Mouse (Mus musculus) spleen, embryonic (tissue): Measurements from ENCODE around the gene Mapk14.
"Not testable (repeated sequence)": the region's sequence is repeated elsewhere in the genome, so short reads cannot be mapped to it uniquely, and the experiment has no call there.

Experiments
- CTCF ChIA-PET: fragments of 350-600 bp; sonication (Branson Sonifier 250); formaldehyde crosslinking; loops from one replicate; lab custom pipeline; 2022; lab: Charles Lee

Gene Mapk14

GRCm38 (mm10) chr17:28697290-28698195 lies 6.4 kb downstream of the Mapk14 start:
- CTCF ChIA-PET, result no interaction called here

GRCm38 (mm10) chr17:28698245-28698644 lies 7.1 kb downstream of the Mapk14 start:
- CTCF ChIA-PET, result no interaction called here

- CTCF ChIA-PET, result no interaction called here
Observed at GRCm38 (mm10) chr17:28698672-28699071, 7.5 kb downstream of the Mapk14 start.

- CTCF ChIA-PET, result interaction anchor here (0.7 kb wide), 1 partner anchor 22 kb away, joined by 8 read pairs; no protein-coding TSS in a partner anchor
Observed at GRCm38 (mm10) chr17:28699789-28700188, 8.7 kb downstream of the Mapk14 start.

- CTCF ChIA-PET, result no interaction called here
Observed at GRCm38 (mm10) chr17:28701171-28701570, 10.0 kb downstream of the Mapk14 start.

GRCm38 (mm10) chr17:28701737-28702136 lies 10.6 kb downstream of the Mapk14 start:
- CTCF ChIA-PET, result no interaction called here

- CTCF ChIA-PET, result interaction anchor here (0.6 to 1.1 kb wide), 2 partner anchors 10 to 619 kb away, joined by 3 to 5 read pairs; no protein-coding TSS in a partner anchor
Observed at GRCm38 (mm10) chr17:28702646-28703045, 11.5 kb downstream of the Mapk14 start.

DNA sequence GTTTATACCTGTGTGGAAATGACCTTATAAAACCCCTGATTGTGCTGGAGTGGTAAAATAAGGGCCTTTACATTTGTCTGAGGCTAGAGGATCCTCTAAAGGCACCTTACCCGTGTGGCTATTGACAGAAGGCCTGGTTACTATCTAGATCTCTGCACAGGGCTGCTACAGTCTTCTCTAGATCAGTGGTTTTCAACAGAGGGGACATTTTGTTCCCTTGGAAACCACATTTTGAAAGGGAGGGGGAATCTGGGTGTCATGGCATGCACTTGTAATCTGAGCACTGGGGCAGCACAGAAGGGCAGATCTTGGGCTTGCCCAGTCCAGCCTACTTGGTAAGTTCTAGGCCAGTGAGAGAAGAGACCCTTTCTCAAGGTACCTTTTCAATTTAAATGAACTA lies 15.6 kb downstream of the Mapk14 start:
- CTCF ChIA-PET, result no interaction called here

DNA sequence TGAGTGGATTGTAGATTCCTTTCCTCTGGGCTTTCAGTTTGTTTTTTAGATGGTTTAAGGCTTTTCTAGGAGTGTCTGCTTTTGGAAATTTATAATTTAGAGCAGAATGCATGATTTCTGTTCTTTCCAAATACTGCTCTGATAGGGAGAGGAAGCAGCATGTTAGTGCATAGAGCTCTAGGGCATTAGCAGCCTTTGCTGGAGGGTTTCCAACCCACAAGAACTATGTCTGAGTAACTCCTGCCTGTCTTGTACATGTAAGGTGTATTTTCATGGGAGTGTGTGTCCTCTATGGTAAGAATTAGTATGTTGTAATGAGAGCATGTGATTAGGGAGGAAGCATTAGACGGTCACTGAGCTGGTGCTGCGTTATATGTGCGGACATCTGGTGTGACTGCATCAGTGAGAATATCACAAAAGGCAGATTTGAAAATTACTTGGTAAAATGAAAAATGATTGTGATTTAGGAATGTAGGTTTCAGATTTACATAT lies 16.1 kb downstream of the Mapk14 start:
- CTCF ChIA-PET, result interaction anchor here (0.5 kb wide), 1 partner anchor 1062 kb away, joined by 4 read pairs; no protein-coding TSS in a partner anchor

DNA sequence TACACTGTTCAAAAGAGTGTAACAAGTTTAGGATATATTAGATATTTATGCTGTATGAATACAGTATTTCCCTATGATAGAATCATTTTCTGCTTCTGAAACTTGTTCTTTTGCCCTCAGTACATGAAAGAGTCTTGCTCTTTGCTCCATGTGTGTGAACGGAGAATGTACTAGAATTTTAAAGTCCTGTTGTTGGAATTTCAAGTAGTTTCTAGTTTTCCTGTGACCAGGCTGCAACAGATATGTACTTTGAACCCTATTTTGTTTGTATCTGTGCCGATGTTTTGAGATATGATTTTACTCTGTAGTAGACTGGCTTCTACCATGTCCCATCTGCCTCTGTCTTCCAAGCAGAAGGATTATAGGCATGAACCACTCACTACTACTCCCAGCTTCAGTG lies 16.7 kb downstream of the Mapk14 start:
- CTCF ChIA-PET, result interaction anchor here (0.5 kb wide), 1 partner anchor 1062 kb away, joined by 4 read pairs; no protein-coding TSS in a partner anchor

DNA sequence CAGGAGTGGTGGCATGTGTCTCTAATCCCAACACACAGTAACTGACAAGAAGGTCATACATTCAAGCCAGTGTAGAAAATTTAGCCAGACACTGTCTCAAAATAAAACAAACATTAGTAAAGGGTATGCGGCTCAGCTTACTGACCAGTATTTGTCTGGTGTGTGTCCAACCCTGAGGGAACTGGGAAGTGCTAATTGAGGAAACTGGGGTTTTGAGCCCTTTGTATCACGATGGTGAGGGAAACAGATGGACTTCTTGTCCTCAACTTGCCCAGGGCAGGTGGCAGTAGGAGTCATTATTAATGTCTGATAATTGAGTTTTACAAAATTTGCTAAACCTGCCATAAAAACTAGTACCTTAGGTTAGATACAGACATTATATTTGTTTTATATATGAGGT lies 17.9 kb downstream of the Mapk14 start:
- CTCF ChIA-PET, result no interaction called here

- CTCF ChIA-PET, result no interaction called here
Observed at GRCm38 (mm10) chr17:28709552-28710290, 18.6 kb downstream of the Mapk14 start.

- CTCF ChIA-PET, result no interaction called here
Observed at GRCm38 (mm10) chr17:28710291-28710688, 19.2 kb downstream of the Mapk14 start.

DNA sequence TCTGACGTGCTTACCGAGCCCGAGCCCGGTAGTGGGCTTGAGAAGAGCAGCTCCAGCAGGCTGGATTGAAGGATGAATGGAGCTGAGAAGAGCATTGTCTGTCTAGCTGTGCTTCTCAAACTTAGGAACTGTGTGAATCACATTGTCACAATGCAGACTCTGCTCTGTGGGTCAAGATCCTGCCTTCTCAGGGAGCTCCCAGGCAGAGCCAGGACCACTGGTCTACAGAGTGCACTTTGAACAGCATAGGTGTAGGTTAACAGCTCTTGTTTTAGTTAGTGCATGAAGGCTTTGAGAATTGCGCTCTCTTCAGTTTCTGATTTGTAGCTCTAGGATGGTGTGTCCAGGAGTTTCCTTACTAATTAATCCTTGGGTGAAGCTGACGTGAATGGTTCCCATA lies 20.1 kb downstream of the Mapk14 start:
- CTCF ChIA-PET, result no interaction called here

DNA sequence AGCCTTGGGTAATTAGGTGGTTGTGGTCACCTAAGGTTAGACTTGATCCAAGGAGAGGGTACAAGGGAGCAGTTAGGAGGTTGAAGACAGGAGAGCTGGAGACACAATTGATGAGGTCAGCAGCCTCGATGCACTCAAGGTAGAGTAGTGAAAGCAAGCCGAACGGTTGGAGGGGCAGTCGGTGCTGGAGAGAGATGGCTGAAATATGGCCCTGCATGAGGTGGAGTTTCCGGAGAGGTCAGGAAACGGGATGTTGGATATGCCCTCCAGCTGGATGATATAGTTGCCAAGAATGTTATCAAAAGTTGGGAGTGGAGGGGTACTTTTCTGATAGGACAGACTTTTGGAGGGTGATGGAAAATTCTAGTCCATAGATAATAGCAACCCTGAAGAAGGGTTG lies 21.2 kb downstream of the Mapk14 start:
- CTCF ChIA-PET, result no interaction called here

- CTCF ChIA-PET, result no interaction called here
Observed at GRCm38 (mm10) chr17:28714006-28714405, 22.9 kb downstream of the Mapk14 start.

- CTCF ChIA-PET, result no interaction called here
Observed at GRCm38 (mm10) chr17:28715832-28716548, 24.9 kb downstream of the Mapk14 start.

DNA sequence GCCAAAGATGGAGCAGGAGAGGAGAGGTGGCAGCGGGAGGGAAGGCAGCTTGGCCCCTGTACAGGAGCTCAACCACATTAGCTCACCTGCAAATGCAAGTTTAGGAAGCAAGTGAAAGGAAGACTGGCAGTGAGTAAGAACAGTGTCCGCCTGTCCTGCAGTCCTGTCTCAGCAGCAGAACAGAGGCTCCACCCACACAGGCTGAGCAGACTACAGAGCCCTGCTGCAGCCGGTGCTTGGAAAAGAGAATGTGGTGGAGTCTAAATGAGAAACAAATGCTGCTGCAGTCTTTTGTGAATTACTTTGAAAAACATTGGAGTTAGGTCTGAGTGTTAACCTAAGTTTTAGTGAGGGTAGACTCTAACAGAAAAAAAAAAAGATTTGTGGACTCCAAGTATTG lies 26.4 kb downstream of the Mapk14 start:
- CTCF ChIA-PET, result no interaction called here

DNA sequence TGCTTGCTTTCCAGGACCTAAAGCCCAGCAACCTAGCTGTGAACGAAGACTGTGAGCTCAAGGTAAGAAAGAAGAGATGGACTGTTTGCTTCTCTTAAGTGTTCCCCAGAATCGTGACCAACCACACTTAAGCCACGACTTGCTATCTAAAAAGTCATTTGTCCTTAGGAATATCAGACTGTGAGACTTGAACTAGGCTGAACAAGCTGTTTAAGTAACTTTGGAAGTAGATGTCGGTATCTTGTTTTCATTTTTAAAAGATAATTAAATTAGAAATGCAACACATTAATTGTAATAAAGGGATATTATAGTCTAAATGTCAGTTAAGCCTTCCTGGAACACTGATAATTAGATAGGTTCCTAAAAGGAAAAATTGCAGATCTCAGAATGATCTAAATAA lies 34.7 kb downstream of the Mapk14 start, which contains the start of gene AC170998.1:
Gene AC170998.1 (plus strand): TSS at position 301 of the 400 bp plus-strand sequence.
- CTCF ChIA-PET, result no interaction called here

GRCm38 (mm10) chr17:28727511-28727910 lies 36.4 kb downstream of the Mapk14 start:
- CTCF ChIA-PET, result not testable (repeated sequence)
